Mouse (Mus musculus) MEL (cell line): ENCODE measurements around the gene Irf3. TPM values are rescaled to one million over a fixed set of nuclear protein-coding genes. Genes with fewer than 3 reads are reported as not detected.

Source experiments
- DNase-seq: peaks from one replicate; pipeline ENCODE4 v3.0.0; 2011; ENCODE audit warnings: low read depth, low spot score
- H3K27ac ChIP-seq: 2 replicates; pipeline ENCODE4 v1.5.1; 2012; ENCODE audit warnings: low read depth, mild to moderate bottlenecking, control low read depth, low read length, moderate library complexity; ENCODE audit not compliant: control insufficient read depth
- H3K27me3 ChIP-seq, 2 experiments: fragments of 150-350 bp in 1 of 2; sonication (generic) in 1 of 2; 2 replicates each; pipeline ENCODE4 v1.6.1; 2012; ENCODE audit warnings: low read length in 2 of 2, mild to moderate bottlenecking in 2 of 2, improper control_type of control experiment in 1 of 2, moderate library complexity in 1 of 2; ENCODE audit not compliant: insufficient read depth in 2 of 2, control insufficient read depth in 1 of 2
- H3K36me3 ChIP-seq, 2 experiments: 2 replicates each; pipeline ENCODE4 v1.6.1; 2012 to 2014; ENCODE audit warnings: low read length in 2 of 2, improper control_type of control experiment in 1 of 2, inconsistent platforms in 1 of 2, mild to moderate bottlenecking in 1 of 2; ENCODE audit not compliant: insufficient read depth in 2 of 2, control insufficient read depth in 1 of 2
- H3K4me1 ChIP-seq, 2 experiments: fragments of 150-350 bp in 1 of 2; sonication (generic) in 1 of 2; 2 replicates each; pipeline ENCODE4 v1.6.1; 2012; ENCODE audit warnings: low read length in 2 of 2, improper control_type of control experiment in 1 of 2, mild to moderate bottlenecking in 1 of 2; ENCODE audit not compliant: insufficient read depth in 2 of 2, control insufficient read depth in 1 of 2
- H3K4me3 ChIP-seq, 2 experiments: fragments of 150-350 bp in 1 of 2; sonication (generic) in 1 of 2; 2 replicates each; pipeline ENCODE4 v1.5.1; 2012; ENCODE audit warnings: low read depth in 2 of 2, low read length in 2 of 2, mild to moderate bottlenecking in 2 of 2, moderate library complexity in 2 of 2, control low read depth in 1 of 2, improper control_type of control experiment in 1 of 2; ENCODE audit not compliant: control insufficient read depth in 1 of 2, insufficient read depth in 1 of 2
- H3K79me2 ChIP-seq: 2 replicates; pipeline ENCODE4 v1.6.1; 2012; ENCODE audit warnings: mild to moderate bottlenecking, low read length, moderate library complexity; ENCODE audit not compliant: control insufficient read depth, poor library complexity, insufficient read depth
- H3K9ac ChIP-seq: 2 replicates; pipeline ENCODE4 v1.6.1; 2012; ENCODE audit warnings: low read depth, mild to moderate bottlenecking, control low read depth, low read length, moderate library complexity; ENCODE audit not compliant: control insufficient read depth, poor library complexity, severe bottlenecking
- H3K9me3 ChIP-seq: fragments of 150-350 bp; sonication (generic); replicated peaks from 2 replicates; pipeline ENCODE4 v1.6.1; 2012; ENCODE audit warnings: mild to moderate bottlenecking, low read length, improper control_type of control experiment, moderate library complexity; ENCODE audit not compliant: insufficient read depth
- BHLHE40 ChIP-seq: IDR thresholded peaks from 2 replicates; pipeline ENCODE4 v1.6.1; 2012; ENCODE audit warnings: low read depth, mild to moderate bottlenecking, inconsistent platforms, low read length, improper control_type of control experiment, borderline replicate concordance
- CHD2 ChIP-seq: IDR thresholded peaks from 2 replicates; pipeline ENCODE4 v1.6.1; 2011; ENCODE audit warnings: low read length, improper control_type of control experiment
- E2F4 ChIP-seq: IDR thresholded peaks from 2 replicates; pipeline ENCODE4 v1.6.1; 2011; ENCODE audit warnings: low read depth, low read length, improper control_type of control experiment, borderline replicate concordance
- ELF1 ChIP-seq: IDR thresholded peaks from 2 replicates; pipeline ENCODE4 v1.6.1; 2014; ENCODE audit warnings: low read depth, mild to moderate bottlenecking, inconsistent platforms, low read length, improper control_type of control experiment, moderate library complexity
- HCFC1 ChIP-seq: IDR thresholded peaks from 2 replicates; pipeline ENCODE4 v1.6.1; 2012; ENCODE audit warnings: low read depth, mild to moderate bottlenecking, inconsistent platforms, low read length, improper control_type of control experiment, moderate library complexity
- MAFK ChIP-seq: IDR thresholded peaks from 2 replicates; pipeline ENCODE4 v1.6.1; 2011; ENCODE audit warnings: low read depth, mild to moderate bottlenecking, low read length, improper control_type of control experiment, borderline replicate concordance
- MAZ ChIP-seq: IDR thresholded peaks from 2 replicates; pipeline ENCODE4 v1.6.1; 2012; ENCODE audit warnings: low read depth, mild to moderate bottlenecking, inconsistent platforms, low read length, improper control_type of control experiment
- MXI1 ChIP-seq: IDR thresholded peaks from 2 replicates; pipeline ENCODE4 v1.6.1; 2011; ENCODE audit warnings: mild to moderate bottlenecking, low read depth, low read length, improper control_type of control experiment
- NELFE ChIP-seq: IDR thresholded peaks from 2 replicates; pipeline ENCODE4 v1.6.1; 2011; ENCODE audit warnings: low read depth, low read length, improper control_type of control experiment
- NRF1 ChIP-seq: IDR thresholded peaks from 2 replicates; pipeline ENCODE4 v1.6.1; 2014; ENCODE audit warnings: low read depth, mild to moderate bottlenecking, inconsistent platforms, low read length, improper control_type of control experiment, moderate library complexity; ENCODE audit not compliant: poor library complexity, insufficient read depth, severe bottlenecking
- POLR2AphosphoS5 ChIP-seq: IDR thresholded peaks from 2 replicates; pipeline ENCODE4 v1.6.1; 2012; ENCODE audit warnings: low read depth, borderline replicate concordance, mild to moderate bottlenecking, inconsistent platforms, low read length, moderate library complexity, mixed read lengths
- RCOR1 ChIP-seq: IDR thresholded peaks from 2 replicates; pipeline ENCODE4 v1.6.1; 2012; ENCODE audit warnings: low read depth, mild to moderate bottlenecking, inconsistent platforms, low read length, improper control_type of control experiment
- UBTF ChIP-seq: IDR thresholded peaks from 2 replicates; pipeline ENCODE4 v1.6.1; 2012; ENCODE audit warnings: low read depth, mild to moderate bottlenecking, inconsistent platforms, low read length, improper control_type of control experiment, moderate library complexity, borderline replicate concordance; ENCODE audit not compliant: insufficient read depth
- USF2 ChIP-seq, 2 experiments: IDR thresholded peaks; 2 replicates each; pipeline ENCODE4 v1.6.1; 2011 to 2012; ENCODE audit warnings: improper control_type of control experiment in 2 of 2, low read length in 2 of 2, borderline replicate concordance in 1 of 2, inconsistent platforms in 1 of 2, low read depth in 1 of 2, mild to moderate bottlenecking in 1 of 2; ENCODE audit not compliant: insufficient read depth in 1 of 2
- ZKSCAN1 ChIP-seq: IDR thresholded peaks from 2 replicates; pipeline ENCODE4 v1.6.1; 2012; ENCODE audit warnings: low read depth, mild to moderate bottlenecking, inconsistent platforms, low read length, improper control_type of control experiment, moderate library complexity
- ZMIZ1 ChIP-seq: IDR thresholded peaks from 2 replicates; pipeline ENCODE4 v1.6.1; 2012; ENCODE audit warnings: low read depth, mild to moderate bottlenecking, inconsistent platforms, low read length, improper control_type of control experiment, moderate library complexity
- ZNF384 ChIP-seq: IDR thresholded peaks from 2 replicates; pipeline ENCODE4 v1.6.1; 2012; ENCODE audit warnings: low read depth, mild to moderate bottlenecking, inconsistent platforms, low read length, improper control_type of control experiment
- polyA plus RNA-seq, 2 experiments: library from polyadenylated mRNA; stranded (reverse) in 1 of 2; unstranded in 1 of 2; fragments of >175 nt in 1 of 2; fragments of >200 nt in 1 of 2; gene quantifications; 2 replicates each; pipeline versions ENCODE4 v1.2.1 to v1.2.4; 2012; ENCODE audit warnings: low replicate concordance in 2 of 2, low read depth in 1 of 2; ENCODE audit not compliant: insufficient read length in 2 of 2, insufficient read depth in 1 of 2, missing spikeins in 1 of 2
- total RNA-seq: library from RNA; depleted of rRNA; stranded (reverse); fragments of 300-350 nt; gene quantifications from 2 replicates; pipeline ENCODE4 v1.2.3, GENCODE M21; 2012

Gene Irf3
- total and polyA plus RNA-seq, 3 experiments = 82.1 to 83.4 TPM; not detected in 1

DNA sequence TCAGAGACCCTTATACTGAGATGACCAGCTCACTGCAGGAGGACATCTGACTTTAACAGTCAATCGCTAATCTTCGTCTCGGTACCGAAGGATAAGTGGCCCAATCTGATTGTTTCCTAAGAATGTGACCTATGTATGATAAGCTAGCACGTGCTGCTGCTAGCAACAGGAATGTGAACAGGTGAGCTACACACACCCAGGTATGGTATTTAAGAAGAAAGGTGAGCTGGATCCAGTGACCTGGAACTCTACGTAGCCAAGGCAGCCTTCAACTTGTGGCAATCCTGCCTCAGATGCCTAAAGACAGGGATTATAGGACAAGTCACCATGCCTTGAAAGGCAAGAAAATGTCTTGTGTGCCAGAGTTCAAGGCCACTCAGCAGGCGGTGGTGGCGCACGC lies 41.0 kb downstream of the Irf3 start:
- Histone ChIP-seq H3K9me3 (no peaks in the 10 kb centered on the region), H3K27ac (no peak overlapping the region), H3K27me3 (no peaks in the 10 kb centered on the region), H3K79me2 (no peaks in the 10 kb centered on the region), H3K4me1 (no peaks in the 10 kb centered on the region), H3K9ac (no peak overlapping the region), H3K4me3 (no peak overlapping the region), H3K36me3 (peaks cover 0 to 4% of the 10 kb centered on the region in 2 experiments; a peak in 2 of 4 replicates)
- no peak for DNase-seq
- TF ChIP-seq E2F4 (no peak), MXI1 (no peak), BHLHE40 (no peak), MAZ (no peak), POLR2AphosphoS5 (no peak), ZKSCAN1 (no peak), HCFC1 (no peak), NELFE (no peak)

DNA sequence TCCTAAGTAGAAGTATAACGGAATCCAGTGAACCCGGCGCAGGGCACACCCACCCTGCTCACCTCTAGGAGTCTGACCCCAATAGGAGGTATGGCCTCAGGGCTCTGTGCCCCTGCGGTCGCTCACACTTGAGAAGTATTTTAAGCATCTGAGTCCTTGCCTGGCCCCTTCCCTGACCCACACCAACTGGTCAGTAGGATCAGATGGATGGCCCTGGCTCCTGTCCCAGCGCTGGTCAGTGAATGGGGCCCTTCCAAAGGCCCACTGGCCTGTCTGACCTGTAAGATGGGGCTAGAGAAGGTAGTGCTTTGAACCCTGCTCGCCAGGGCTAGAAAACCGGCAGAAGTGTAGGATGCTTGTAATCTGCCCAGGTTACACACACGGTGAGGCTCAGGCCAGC lies 43.4 kb downstream of the Irf3 start:
- TF ChIP-seq UBTF = no peak
- TF ChIP-seq MAFK = no peak
- TF ChIP-seq ZMIZ1 = no peak
- TF ChIP-seq NELFE = no peak
- no peak for TF ChIP-seq CHD2
- TF ChIP-seq RCOR1 = no peak
- no peak for TF ChIP-seq ZNF384
- TF ChIP-seq ELF1 = no peak
- no peak for TF ChIP-seq USF2 (IDR thresholded peaks at IDR 0.05; ENCODE audit: borderline replicate concordance in 1 of 2, insufficient read depth in 1 of 2, low read depth in 1 of 2, low read length in 2 of 2)
- no peak for TF ChIP-seq NRF1
- no peak for TF ChIP-seq BHLHE40
- no peaks in the 10 kb centered on the region for H3K9me3 ChIP-seq
- no peaks in the 10 kb centered on the region for H3K27me3 ChIP-seq
- no peak for DNase-seq
- H3K27ac ChIP-seq = no peak overlapping the region
- no peaks in the 10 kb centered on the region for H3K4me1 ChIP-seq
- peaks cover 0 to 6% of the 10 kb centered on the region in 2 experiments; a peak in 2 of 4 replicates for H3K36me3 ChIP-seq
- no peaks in the 10 kb centered on the region for H3K79me2 ChIP-seq
- H3K4me3 ChIP-seq = no peak overlapping the region
- no peak overlapping the region for H3K9ac ChIP-seq
